Mouse (Mus musculus) midbrain, embryonic 11.5 days (tissue): Measurements from ENCODE around the gene Proser3. TPM values are rescaled to one million over a fixed set of nuclear protein-coding genes. Genes with fewer than 3 reads are reported as not detected.

ENCODE experiments used
- ATAC-seq: fragments of 200-750 bp; cut with Nextera tagmentation; 2 replicates; pipeline ENCODE4 v1.8.0; 2017; ENCODE audit warnings: moderate TSS enrichment, moderate library complexity; ENCODE audit not compliant: low FRiP score
- DNase-seq: peaks from one replicate; pipeline ENCODE4 v3.0.0; 2015; ENCODE audit warnings: low spot score; ENCODE audit errors: missing footprints
- H3K27ac ChIP-seq: fragments of 300-500 bp; sonication (generic); 2 replicates; pipeline ENCODE4 v1.5.1; 2014; ENCODE audit warnings: low read depth, low read length
- H3K27me3 ChIP-seq: fragments of 300-500 bp; sonication (generic); 2 replicates; pipeline ENCODE4 v1.6.1; 2014; ENCODE audit warnings: mild to moderate bottlenecking, low read length, moderate library complexity, mixed read lengths; ENCODE audit not compliant: control insufficient read depth, insufficient read depth
- H3K36me3 ChIP-seq: fragments of 300-500 bp; sonication (generic); 2 replicates; pipeline ENCODE4 v1.6.1; 2014; ENCODE audit warnings: mild to moderate bottlenecking, low read length, moderate library complexity, mixed read lengths; ENCODE audit not compliant: control insufficient read depth, insufficient read depth
- H3K4me1 ChIP-seq: fragments of 300-500 bp; sonication (generic); 2 replicates; pipeline ENCODE4 v1.6.1; 2014; ENCODE audit warnings: low read length; ENCODE audit not compliant: control insufficient read depth, insufficient read depth
- H3K4me2 ChIP-seq: fragments of 300-500 bp; sonication (generic); 2 replicates; pipeline ENCODE4 v1.6.1; 2014; ENCODE audit warnings: mild to moderate bottlenecking, moderate library complexity
- H3K4me3 ChIP-seq: fragments of 300-500 bp; sonication (generic); 2 replicates; pipeline ENCODE4 v1.5.1; 2014; ENCODE audit warnings: low read depth, low read length
- H3K9ac ChIP-seq: fragments of 300-500 bp; sonication (generic); 2 replicates; pipeline ENCODE4 v1.6.1; 2014; ENCODE audit warnings: low read length
- H3K9me3 ChIP-seq: fragments of 300-500 bp; sonication (generic); 2 replicates; pipeline ENCODE4 v1.6.1; 2016; ENCODE audit warnings: low read length; ENCODE audit not compliant: control insufficient read depth
- WGBS: fragments of 180-500 bp; shearing (Covaris S2); extraction: QIAGEN DNeasy Blood & Tissue Kit; methylation state at CpG from one replicate; pipeline ENCODE4 v1.1.7; 2014; 5-methylcytosine and 5-hydroxymethylcytosine counted together
- polyA plus RNA-seq: library from polyadenylated mRNA; unstranded; fragments of >200 nt; fragmentation: Nextera tagmentation; extraction: Ambion mirVana; gene quantifications from 2 replicates; pipeline ENCODE4 v1.2.1, GENCODE M21; 2014

The Proser3 gene
- polyA plus RNA-seq, result 11.3 and 11.5 TPM in 2 replicates

GRCm38 (mm10) chr7:30552102-30553020, at the start of gene Proser3, which contains the start of gene Hspb6:
Proser3 (minus strand) TSS chr7:30552299.
Hspb6 (plus strand) TSS chr7:30552178.
- no peaks in the 10 kb centered on the region for H3K9me3 ChIP-seq
- peak within 1 kb of the TSS; percentile 93 for H3K4me2 ChIP-seq
- no peaks in the 10 kb centered on the region for H3K27me3 ChIP-seq
- peak within 1 kb of the TSS; percentile 72 for H3K9ac ChIP-seq
- H3K27ac ChIP-seq, result peak within 1 kb of the TSS; percentile 70
- ATAC-seq, result peak; percentile 94
- peak within 1 kb of the TSS; percentile 49 for H3K4me3 ChIP-seq
- peaks cover 14% of the 10 kb centered on the region; the same call in 1 of the 2 replicates for H3K36me3 ChIP-seq
- peaks cover 12% of the 10 kb centered on the region for H3K4me1 ChIP-seq
- peak; percentile 99 for DNase-seq
- WGBS, result 1% methylated on average over 44 of the region's 44 CpGs

GRCm38 (mm10) chr7:30600651-30601050, 48.6 kb upstream of the Proser3 start:
- no peak overlapping the region for H3K27ac ChIP-seq
- ATAC-seq, result no peak

GRCm38 (mm10) chr7:30599933-30600353, 47.8 kb upstream of the Proser3 start:
- Histone ChIP-seq H3K27me3 (no peaks in the 10 kb centered on the region), H3K36me3 (no peaks in the 10 kb centered on the region), H3K4me1 (no peaks in the 10 kb centered on the region), H3K9ac (no peak overlapping the region), H3K4me3 (no peak overlapping the region), H3K4me2 (peak overlapping the region; percentile 15; the same call in 1 of the 2 replicates), H3K27ac (no peak overlapping the region), H3K9me3 (no peaks in the 10 kb centered on the region)
- ATAC-seq, result peak; percentile 99
- 2% methylated on average over 16 of the region's 16 CpGs for WGBS
- peak; percentile 89 for DNase-seq

More at GRCm38 (mm10) chr7:30600651-30601050, 48.6 kb upstream of the Proser3 start:
- DNase-seq, result no peak
- Histone ChIP-seq H3K9me3 (no peaks in the 10 kb centered on the region), H3K9ac (peak overlapping the region; percentile 22; the same call in 1 of the 2 replicates), H3K4me3 (no peak overlapping the region), H3K4me2 (no peak overlapping the region), H3K27me3 (no peaks in the 10 kb centered on the region), H3K4me1 (no peaks in the 10 kb centered on the region), H3K36me3 (no peaks in the 10 kb centered on the region)
- WGBS, result 68% methylated on average over 7 of the region's 7 CpGs

- Histone ChIP-seq H3K9ac (no peak within 1 kb of the TSS), H3K9me3 (no peaks in the 10 kb centered on the region), H3K36me3 (no peaks in the 10 kb centered on the region), H3K4me2 (peak within 1 kb of the TSS; percentile 9; the same call in 1 of the 2 replicates), H3K4me1 (no peaks in the 10 kb centered on the region), H3K27ac (no peak within 1 kb of the TSS), H3K27me3 (no peaks in the 10 kb centered on the region), H3K4me3 (no peak within 1 kb of the TSS)
- peak; percentile 39 for DNase-seq
- ATAC-seq, result no peak
- 94% methylated on average over 12 of the region's 12 CpGs for WGBS
Observed at GRCm38 (mm10) chr7:30598786-30599185, 46.7 kb upstream of the Proser3 start, which contains the start of gene Zbtb32. Zbtb32 (minus strand) TSS chr7:30598909.

- Histone ChIP-seq H3K27me3 (no peaks in the 10 kb centered on the region), H3K9me3 (no peaks in the 10 kb centered on the region), H3K4me2 (no peak overlapping the region), H3K27ac (no peak overlapping the region), H3K36me3 (no peaks in the 10 kb centered on the region), H3K4me3 (no peak overlapping the region), H3K9ac (no peak overlapping the region), H3K4me1 (no peaks in the 10 kb centered on the region)
- WGBS, result 80% methylated on average over 5 of the region's 5 CpGs
- no peak for ATAC-seq
- DNase-seq, result peak; percentile 26
Observed at GRCm38 (mm10) chr7:30596811-30597210, 44.7 kb upstream of the Proser3 start.

GRCm38 (mm10) chr7:30596093-30596492, 44.0 kb upstream of the Proser3 start:
- H3K4me2 ChIP-seq, result no peak overlapping the region
- no peak overlapping the region for H3K9ac ChIP-seq
- no peaks in the 10 kb centered on the region for H3K27me3 ChIP-seq
- H3K27ac ChIP-seq, result no peak overlapping the region
- WGBS, result 85% methylated on average over 5 of the region's 5 CpGs
- no peaks in the 10 kb centered on the region for H3K36me3 ChIP-seq
- H3K4me3 ChIP-seq, result no peak overlapping the region
- no peak for ATAC-seq
- H3K4me1 ChIP-seq, result no peaks in the 10 kb centered on the region
- no peaks in the 10 kb centered on the region for H3K9me3 ChIP-seq
- DNase-seq, result no peak

- 73% methylated on average over 4 of the region's 4 CpGs for WGBS
- H3K4me1 ChIP-seq, result peaks cover 5% of the 10 kb centered on the region; the same call in 1 of the 2 replicates
Observed at GRCm38 (mm10) chr7:30594510-30595024, 42.5 kb upstream of the Proser3 start.

GRCm38 (mm10) chr7:30593579-30594509, 41.7 kb upstream of the Proser3 start:
- H3K4me1 ChIP-seq, result peaks cover 5% of the 10 kb centered on the region; the same call in 1 of the 2 replicates
- no peak overlapping the region for H3K9ac ChIP-seq
- no peak overlapping the region for H3K27ac ChIP-seq
- no peaks in the 10 kb centered on the region for H3K9me3 ChIP-seq
- no peaks in the 10 kb centered on the region for H3K36me3 ChIP-seq
- WGBS, result 79% methylated on average over 10 of the region's 10 CpGs
- H3K4me3 ChIP-seq, result no peak overlapping the region
- ATAC-seq, result no peak
- no peaks in the 10 kb centered on the region for H3K27me3 ChIP-seq
- DNase-seq, result peak; percentile 26
- H3K4me2 ChIP-seq, result no peak overlapping the region

More at GRCm38 (mm10) chr7:30594510-30595024, 42.5 kb upstream of the Proser3 start:
- Histone ChIP-seq H3K9ac (no peak overlapping the region), H3K27me3 (no peaks in the 10 kb centered on the region), H3K9me3 (no peaks in the 10 kb centered on the region), H3K4me2 (no peak overlapping the region), H3K27ac (no peak overlapping the region), H3K36me3 (no peaks in the 10 kb centered on the region), H3K4me3 (no peak overlapping the region)
- no peak for ATAC-seq
- DNase-seq, result peak; percentile 12
